ENCODE assay signal across 11 mouse cellular contexts in genomic region chr5:77035101-77035500, GRCm38 (mm10). TPM values are rescaled to one million over a fixed set of nuclear protein-coding genes. Genes with fewer than 3 reads are reported as not detected.
"Had no signal": no experiment of that assay in that cellular context is flagged by ENCODE, and none has a peak within 500 bp of the region (broad histone marks: within the 10 kb centered on the region; RNA-seq: fewer than 3 reads in every experiment).

No protein-coding gene starts in this region.

RNA-seq across cellular contexts. Expression of gene Thegl, which starts 19.3 kb away (rescaled TPM):
- polyA plus RNA-seq: midbrain, embryonic 12.5 days; myocyte; spleen, adult 2 months; thymus, adult 2 months; urinary bladder, adult 2 months had no signal

RNA-seq across cellular contexts. Expression of gene Arl9, which starts 31.2 kb away (rescaled TPM):
- polyA plus RNA-seq: midbrain, embryonic 10.5 days; midbrain, embryonic 12.5 days; midbrain, embryonic 14.5 days; midbrain, embryonic 16.5 days; myocyte; neural tube, embryonic 11.5 days; neural tube, embryonic 13.5 days; spleen, adult 2 months; stomach, postnatal 0 days; thymus, adult 2 months had no signal
